23 mouse cellular contexts compared by ENCODE assay signal in genomic region chr19:6174771-6175170, GRCm38 (mm10). TPM values are rescaled to one million over a fixed set of nuclear protein-coding genes. Genes with fewer than 3 reads are reported as not detected.
A peak's percentile ranks its signal among the peaks of the same experiment; 100 is the strongest.
DNase-seq lines count a peak whose midpoint lies in the region; ATAC-seq and TF ChIP-seq lines count a peak whose summit lies in the region.
"Had no signal": no experiment of that assay in that cellular context is flagged by ENCODE, and none has a peak within 500 bp of the region (broad histone marks: within the 10 kb centered on the region; RNA-seq: fewer than 3 reads in every experiment).

No protein-coding gene starts in this region.

- no peak overlapping the region for H3K4me2 ChIP-seq in lung, embryonic 14.5 days
- H3K4me2 ChIP-seq: embryonic facial prominence, embryonic 13.5 days; forebrain, embryonic 12.5 days; liver, embryonic 13.5 days; neural tube, embryonic 13.5 days had no signal

- H3K4me1 ChIP-seq in lung, embryonic 14.5 days (ENCODE audit: insufficient read depth) = no peaks in the 10 kb centered on the region
- H3K4me1 ChIP-seq: embryonic facial prominence, embryonic 13.5 days; forebrain, embryonic 12.5 days; liver, embryonic 13.5 days; neural tube, embryonic 13.5 days had no signal

- intact Hi-C loops in heart, postnatal 14 days (cut with DNase I) = no loop called here

- peak; percentile 30 for DNase-seq in cerebellum, adult 9-10 months
- DNase-seq in cerebellum, adult 8-10 months = no peak
- DNase-seq in lung, embryonic 14.5 days = peak; percentile 30
- no peak for DNase-seq in lung, adult 18-20 months
- DNase-seq in adrenal gland, postnatal 14 days = peak; percentile 68
- DNase-seq in embryo, embryonic 11 days = peak; percentile 25
- DNase-seq in heart, adult 9 months (ENCODE audit: low spot score in 2 of 2) = no peak
- no peak for DNase-seq in heart, postnatal 14 days
- DNase-seq: B cell, adult 2 months; heart, adult 18-20 months; heart, postnatal 10 days; liver, embryonic 13.5 days; lung, postnatal 36 days; right cerebral cortex, postnatal 14 days; thymus, adult 2 months had no signal

- TF ChIP-seq CTCF in lung, embryonic 14.5 days (IDR thresholded peaks at IDR 0.05; ENCODE audit: low read depth) = no peak

- no peak overlapping the region for H3K9ac ChIP-seq in lung, embryonic 14.5 days
- H3K9ac ChIP-seq: embryonic facial prominence, embryonic 13.5 days; forebrain, embryonic 12.5 days; liver, embryonic 13.5 days; neural tube, embryonic 13.5 days had no signal

- no peak for ATAC-seq in lung, embryonic 14.5 days (ENCODE audit: insufficient read depth)
- ATAC-seq: midbrain, embryonic 16.5 days had no signal

- 14% methylated on average over 5 of the region's 5 CpGs for WGBS in lung, embryonic 14.5 days

- H3K27ac ChIP-seq in lung, embryonic 14.5 days (ENCODE audit: low read depth) = no peak overlapping the region
- H3K27ac ChIP-seq: embryonic facial prominence, embryonic 13.5 days; forebrain, embryonic 12.5 days; liver, embryonic 13.5 days; neural tube, embryonic 13.5 days had no signal

- no peaks in the 10 kb centered on the region for H3K36me3 ChIP-seq in lung, embryonic 14.5 days (ENCODE audit: insufficient read depth)
- H3K36me3 ChIP-seq: embryonic facial prominence, embryonic 13.5 days; forebrain, embryonic 12.5 days; liver, embryonic 13.5 days; neural tube, embryonic 13.5 days had no signal

- no peaks in the 10 kb centered on the region for H3K27me3 ChIP-seq in lung, embryonic 14.5 days (ENCODE audit: insufficient read depth, low read length)
- H3K27me3 ChIP-seq: embryonic facial prominence, embryonic 13.5 days; liver, embryonic 13.5 days; neural tube, embryonic 13.5 days had no signal

- no peaks in the 10 kb centered on the region for H3K9me3 ChIP-seq in lung, embryonic 14.5 days (ENCODE audit: low read depth, low read length)
- H3K9me3 ChIP-seq: embryonic facial prominence, embryonic 13.5 days; forebrain, embryonic 12.5 days; liver, embryonic 13.5 days; neural tube, embryonic 13.5 days had no signal

- H3K4me3 ChIP-seq in lung, embryonic 14.5 days (ENCODE audit: low read depth, low read length) = no peak overlapping the region
- H3K4me3 ChIP-seq: embryonic facial prominence, embryonic 13.5 days; forebrain, embryonic 12.5 days; liver, embryonic 13.5 days; neural tube, embryonic 13.5 days had no signal

RNA-seq across cellular contexts. Expression of gene Majin, which starts 9.4 kb away (rescaled TPM):
- polyA plus RNA-seq in lung, embryonic 14.5 days (2014; fragmentation: Nextera tagmentation; extraction: Ambion mirVana) = not detected in 2 replicates
- 1.0 and 1.2 TPM in 2 replicates for total RNA-seq in adrenal gland, postnatal 14 days (2021)
- total RNA-seq in heart, postnatal 14 days (2021) = not detected
- total RNA-seq: gastrocnemius, adult 18-20 months; heart, adult 18-20 months; heart, postnatal 10 days; layer of hippocampus, postnatal 10 days had no signal
- polyA plus RNA-seq: embryonic facial prominence, embryonic 13.5 days; forebrain, embryonic 12.5 days; kidney, embryonic 14.5 days; liver, embryonic 13.5 days; midbrain, embryonic 16.5 days; neural tube, embryonic 13.5 days had no signal

RNA-seq across cellular contexts. Expression of gene Arl2, which starts 33.4 kb away (rescaled TPM):
- polyA plus RNA-seq in lung, embryonic 14.5 days (2014; fragmentation: Nextera tagmentation; extraction: Ambion mirVana) = 78.8 and 89.2 TPM in 2 replicates
- total RNA-seq in adrenal gland, postnatal 14 days (2021) = 61.2 and 61.5 TPM in 2 replicates
- 10 to 100 TPM; 54.8 to 58.4 TPM for total RNA-seq in heart, postnatal 14 days (2021)

RNA-seq across cellular contexts. Expression of gene Batf2, which starts 34.0 kb away (rescaled TPM):
- polyA plus RNA-seq in lung, embryonic 14.5 days (2014; fragmentation: Nextera tagmentation; extraction: Ambion mirVana) = 0.18 and 0.28 TPM in 2 replicates
- 0.52 and 1.5 TPM in 2 replicates for total RNA-seq in adrenal gland, postnatal 14 days (2021)
- under 1 TPM; 0.46 to 0.88 TPM for total RNA-seq in heart, postnatal 14 days (2021)
- polyA plus RNA-seq: embryonic facial prominence, embryonic 13.5 days; forebrain, embryonic 12.5 days; midbrain, embryonic 16.5 days; neural tube, embryonic 13.5 days had no signal

RNA-seq across cellular contexts. Expression of gene Snx15, which starts 46.7 kb away (rescaled TPM):
- polyA plus RNA-seq in lung, embryonic 14.5 days (2014; fragmentation: Nextera tagmentation; extraction: Ambion mirVana) = 28.6 and 35.3 TPM in 2 replicates
- 21.7 and 23.6 TPM in 2 replicates for total RNA-seq in adrenal gland, postnatal 14 days (2021)
- 10 to 100 TPM; 12.2 to 14.7 TPM for total RNA-seq in heart, postnatal 14 days (2021)

RNA-seq across cellular contexts. Expression of gene Gpha2, which starts 51.4 kb away (rescaled TPM):
- polyA plus RNA-seq in lung, embryonic 14.5 days (2014; fragmentation: Nextera tagmentation; extraction: Ambion mirVana) = 0.54 and 0.78 TPM in 2 replicates
- 19.6 and 20.2 TPM in 2 replicates for total RNA-seq in adrenal gland, postnatal 14 days (2021)
- not detected for total RNA-seq in heart, postnatal 14 days (2021)
- total RNA-seq: gastrocnemius, adult 18-20 months; heart, adult 18-20 months; heart, postnatal 10 days; layer of hippocampus, postnatal 10 days; left cerebral cortex, postnatal 36 days had no signal
- polyA plus RNA-seq: kidney, embryonic 14.5 days; midbrain, embryonic 16.5 days; neural tube, embryonic 13.5 days had no signal

Comparison
In these comparisons a context has a peak if more than half of its experiments do, and no peak if none do; other contexts are left out.
1. DNase-seq: peak in cerebellum, adult 9-10 months (single experiment), lung, embryonic 14.5 days (single experiment), adrenal gland, postnatal 14 days (single experiment) and embryo, embryonic 11 days (single experiment); none in cerebellum, adult 8-10 months (single experiment), lung, adult 18-20 months (0 of 2), heart, adult 9 months (0 of 2) and heart, postnatal 14 days (0 of 2).